Mouse (Mus musculus): ENCODE measurements at regions not wholly inside any gene's neighbourhood (a gene's known extent, or its start where the extent isn't known, plus 50 kb on each side); places are given as distances from the start of the nearest gene placed in this dataset.

- DNase-seq, result no peak
These were observed 846.6 kb downstream of the Tlr4 start for GRCm38 (mm10) chr4:67673961-67674360.

- DNase-seq, result no peak
These were observed 850.2 kb downstream of the Tlr4 start for GRCm38 (mm10) chr4:67677589-67677988.

- DNase-seq, result no peak
These were observed 871.1 kb downstream of the Tlr4 start for GRCm38 (mm10) chr4:67698438-67698837.
